Mouse (Mus musculus) stomach, embryonic 14.5 days (tissue): ENCODE data around the gene Mfsd4b2. TPM values are rescaled to one million over a fixed set of nuclear protein-coding genes. Genes with fewer than 3 reads are reported as not detected.
"Not testable (repeated sequence)": the region's sequence is repeated elsewhere in the genome, so short reads cannot be mapped to it uniquely, and the experiment has no call there.

ENCODE experiments used
- ATAC-seq: fragments of 200-750 bp; cut with Nextera tagmentation; 2 replicates; pipeline ENCODE4 v1.8.0; 2017; ENCODE audit warnings: low read depth, moderate TSS enrichment; ENCODE audit not compliant: insufficient number of reproducible peaks, insufficient read depth, low FRiP score
- H3K27ac ChIP-seq: fragments of 300-500 bp; sonication (generic); 2 replicates; pipeline ENCODE4 v1.5.1; 2014; ENCODE audit warnings: mild to moderate bottlenecking, low read length, moderate library complexity, mixed read lengths
- H3K27me3 ChIP-seq: fragments of 300-500 bp; sonication (generic); 2 replicates; pipeline ENCODE4 v1.6.1; 2014; ENCODE audit warnings: low read length, control low read depth, mixed read lengths; ENCODE audit not compliant: control insufficient read depth, insufficient read depth
- H3K36me3 ChIP-seq: fragments of 300-500 bp; sonication (generic); 2 replicates; pipeline ENCODE4 v1.6.1; 2014; ENCODE audit warnings: mild to moderate bottlenecking, control low read depth, low read length, moderate library complexity, mixed read lengths; ENCODE audit not compliant: control insufficient read depth, insufficient read depth
- H3K4me1 ChIP-seq: fragments of 300-500 bp; sonication (generic); 2 replicates; pipeline ENCODE4 v1.6.1; 2014; ENCODE audit warnings: low read length, control low read depth, mixed read lengths; ENCODE audit not compliant: control insufficient read depth, insufficient read depth
- H3K4me2 ChIP-seq: fragments of 300-500 bp; sonication (generic); replicated peaks from 2 replicates; pipeline ENCODE4 v1.6.1; 2014; ENCODE audit warnings: low read depth, low read length, control low read depth
- H3K4me3 ChIP-seq: fragments of 300-500 bp; sonication (generic); 2 replicates; pipeline ENCODE4 v1.5.1; 2014; ENCODE audit warnings: low read depth, low read length, control low read depth
- H3K9ac ChIP-seq: fragments of 300-500 bp; sonication (generic); replicated peaks from 2 replicates; pipeline ENCODE4 v1.6.1; 2014; ENCODE audit warnings: low read depth, mild to moderate bottlenecking, control low read depth, low read length, moderate library complexity, mixed read lengths
- H3K9me3 ChIP-seq: fragments of 300-500 bp; sonication (generic); 2 replicates; pipeline ENCODE4 v1.6.1; 2016; ENCODE audit warnings: low read depth, low read length, control low read depth; ENCODE audit not compliant: control insufficient read depth
- WGBS: fragments of 180-500 bp; shearing (Covaris S2); extraction: QIAGEN DNeasy Blood & Tissue Kit; methylation state at CpG from one replicate; pipeline ENCODE4 v1.1.7; 2014; 5-methylcytosine and 5-hydroxymethylcytosine counted together
- polyA plus RNA-seq: library from polyadenylated mRNA; unstranded; fragments of >200 nt; fragmentation: Nextera tagmentation; extraction: Ambion mirVana; gene quantifications from 2 replicates; pipeline ENCODE4 v1.2.1, GENCODE M21; 2014

The Mfsd4b2 gene
- polyA plus RNA-seq, 1 experiment from 2014 or later: 0.10 TPM

GRCm38 (mm10) chr10:39956340-39956878, 29.7 kb upstream of the Mfsd4b2 start:
- no peaks in the 10 kb centered on the region for H3K4me1 ChIP-seq
- H3K4me2 ChIP-seq: no peak overlapping the region
- 63% methylated on average over 2 of the region's 2 CpGs for WGBS
- no peak overlapping the region for H3K27ac ChIP-seq
- no peaks in the 10 kb centered on the region for H3K9me3 ChIP-seq
- H3K9ac ChIP-seq: no peak overlapping the region
- ATAC-seq: no peak
- H3K4me3 ChIP-seq: no peak overlapping the region
- H3K27me3 ChIP-seq: no peaks in the 10 kb centered on the region
- no peaks in the 10 kb centered on the region for H3K36me3 ChIP-seq

- no peak overlapping the region for H3K4me3 ChIP-seq
- no peaks in the 10 kb centered on the region for H3K9me3 ChIP-seq
- no peak overlapping the region for H3K9ac ChIP-seq
- no peak overlapping the region for H3K4me2 ChIP-seq
- H3K27me3 ChIP-seq: no peaks in the 10 kb centered on the region
- no peaks in the 10 kb centered on the region for H3K4me1 ChIP-seq
- no peak overlapping the region for H3K27ac ChIP-seq
- H3K36me3 ChIP-seq: no peaks in the 10 kb centered on the region
- ATAC-seq: no peak
- 82% methylated on average over 2 of the region's 2 CpGs for WGBS
Measured at GRCm38 (mm10) chr10:39955163-39955562, 28.4 kb upstream of the Mfsd4b2 start.

GRCm38 (mm10) chr10:39949377-39949954, 22.7 kb upstream of the Mfsd4b2 start:
- Histone ChIP-seq H3K36me3 (no peaks in the 10 kb centered on the region), H3K4me1 (no peaks in the 10 kb centered on the region), H3K9ac (no peak overlapping the region), H3K27me3 (no peaks in the 10 kb centered on the region), H3K27ac (no peak overlapping the region), H3K4me2 (no peak overlapping the region), H3K4me3 (no peak overlapping the region), H3K9me3 (no peaks in the 10 kb centered on the region)
- ATAC-seq: no peak
- 86% methylated on average over 2 of the region's 2 CpGs for WGBS

GRCm38 (mm10) chr10:39947195-39947594, 20.5 kb upstream of the Mfsd4b2 start:
- H3K4me3 ChIP-seq, H3K36me3 ChIP-seq, H3K9me3 ChIP-seq, H3K4me2 ChIP-seq, H3K27me3 ChIP-seq, H3K9ac ChIP-seq, H3K4me1 ChIP-seq, H3K27ac ChIP-seq, ATAC-seq: not testable (repeated sequence)
- 82% methylated on average over 3 of the region's 3 CpGs for WGBS

- WGBS: 76% methylated on average over 7 of the region's 7 CpGs
- H3K9ac ChIP-seq: no peak overlapping the region
- H3K4me3 ChIP-seq: no peak overlapping the region
- H3K36me3 ChIP-seq: no peaks in the 10 kb centered on the region
- no peaks in the 10 kb centered on the region for H3K9me3 ChIP-seq
- no peak for ATAC-seq
- no peaks in the 10 kb centered on the region for H3K4me1 ChIP-seq
- H3K27ac ChIP-seq: no peak overlapping the region
- no peaks in the 10 kb centered on the region for H3K27me3 ChIP-seq
- no peak overlapping the region for H3K4me2 ChIP-seq
Measured at GRCm38 (mm10) chr10:39936553-39936952, 9.8 kb upstream of the Mfsd4b2 start.

- not testable (repeated sequence) for H3K9ac ChIP-seq, ATAC-seq, H3K27me3 ChIP-seq, H3K4me2 ChIP-seq, H3K4me1 ChIP-seq, H3K4me3 ChIP-seq, H3K36me3 ChIP-seq, H3K9me3 ChIP-seq, H3K27ac ChIP-seq
- 67% methylated on average over 8 of the region's 8 CpGs for WGBS
Measured at GRCm38 (mm10) chr10:39924556-39924955, 2.2 kb downstream of the Mfsd4b2 start.

- no peak for ATAC-seq
- Histone ChIP-seq H3K4me3 (no peak overlapping the region), H3K9me3 (no peaks in the 10 kb centered on the region), H3K9ac (no peak overlapping the region), H3K4me1 (no peaks in the 10 kb centered on the region), H3K27me3 (no peaks in the 10 kb centered on the region), H3K27ac (no peak overlapping the region), H3K36me3 (no peaks in the 10 kb centered on the region), H3K4me2 (no peak overlapping the region)
Measured at GRCm38 (mm10) chr10:39912616-39913015, 14.1 kb downstream of the Mfsd4b2 start.

GRCm38 (mm10) chr10:39908768-39909441, 17.8 kb downstream of the Mfsd4b2 start:
- Histone ChIP-seq H3K4me2 (no peak overlapping the region), H3K27ac (no peak overlapping the region), H3K36me3 (no peaks in the 10 kb centered on the region), H3K9me3 (no peaks in the 10 kb centered on the region), H3K4me3 (no peak overlapping the region), H3K4me1 (no peaks in the 10 kb centered on the region), H3K27me3 (no peaks in the 10 kb centered on the region), H3K9ac (no peak overlapping the region)
- no peak for ATAC-seq
- 50% methylated on average over 13 of the region's 13 CpGs for WGBS
